Mouse (Mus musculus): Measurements from ENCODE around the gene Efhc1. TPM values are rescaled to one million over a fixed set of nuclear protein-coding genes. Genes with fewer than 3 reads are reported as not detected.
"Not testable (repeated sequence)": the region's sequence is repeated elsewhere in the genome, so short reads cannot be mapped to it uniquely, and the experiment has no call there.

The Efhc1 gene
- polyA plus RNA-seq, 1 experiment from 2014 or later = 10.6 TPM

- no peaks in the 10 kb centered on the region for H3K9me3 ChIP-seq (ENCODE audit: control insufficient read depth, low read length)
- H3K9ac ChIP-seq (ENCODE audit: low read depth, low read length) = no peak overlapping the region
- ATAC-seq (ENCODE audit: low read depth) (no peak), DNase-seq (ENCODE audit: low spot score) (no peak)
- no peak overlapping the region for H3K4me3 ChIP-seq (ENCODE audit: low read depth, low read length)
- H3K27ac ChIP-seq (replicated peaks; ENCODE audit: low read depth, low read length) = no peak overlapping the region
- 76% methylated on average over 6 of the region's 6 CpGs for WGBS
- H3K4me2 ChIP-seq (ENCODE audit: low read depth, low read length) = no peak overlapping the region
- peaks cover under 1% of the 10 kb centered on the region; the same call in 1 of the 2 replicates for H3K4me1 ChIP-seq (ENCODE audit: control insufficient read depth, insufficient read depth, low read length)
- no peaks in the 10 kb centered on the region for H3K36me3 ChIP-seq (ENCODE audit: control insufficient read depth, insufficient read depth, low read length)
- no peaks in the 10 kb centered on the region for H3K27me3 ChIP-seq (replicated peaks; ENCODE audit: control insufficient read depth, insufficient read depth, low read length)
Measured at GRCm38 (mm10) chr1:20917496-20918050, 33.9 kb upstream of the Efhc1 start.

- H3K9me3 ChIP-seq (ENCODE audit: control insufficient read depth, low read length) = no peaks in the 10 kb centered on the region
- ATAC-seq (ENCODE audit: low read depth) = no peak
Measured at GRCm38 (mm10) chr1:20919728-20920127, 31.7 kb upstream of the Efhc1 start.

GRCm38 (mm10) chr1:20921081-20921528, 30.3 kb upstream of the Efhc1 start:
- H3K27ac ChIP-seq (replicated peaks; ENCODE audit: low read depth, low read length) = no peak overlapping the region
- H3K4me2 ChIP-seq (ENCODE audit: low read depth, low read length) = no peak overlapping the region
- WGBS = 73% methylated on average over 10 of the region's 10 CpGs
- no peak for DNase-seq (ENCODE audit: low spot score)
- no peaks in the 10 kb centered on the region for H3K27me3 ChIP-seq (replicated peaks; ENCODE audit: control insufficient read depth, insufficient read depth, low read length)
- ATAC-seq (ENCODE audit: low read depth) = peak; percentile 76
- no peak overlapping the region for H3K9ac ChIP-seq (ENCODE audit: low read depth, low read length)
- peaks cover 11% of the 10 kb centered on the region for H3K4me1 ChIP-seq (ENCODE audit: control insufficient read depth, insufficient read depth, low read length)
- H3K4me3 ChIP-seq (ENCODE audit: low read depth, low read length) = no peak overlapping the region
- H3K36me3 ChIP-seq (ENCODE audit: control insufficient read depth, insufficient read depth, low read length) = no peaks in the 10 kb centered on the region
- H3K9me3 ChIP-seq (ENCODE audit: control insufficient read depth, low read length) = no peaks in the 10 kb centered on the region

More at GRCm38 (mm10) chr1:20919728-20920127, 31.7 kb upstream of the Efhc1 start:
- H3K4me2 ChIP-seq (ENCODE audit: low read depth, low read length) = no peak overlapping the region
- no peak overlapping the region for H3K9ac ChIP-seq (ENCODE audit: low read depth, low read length)
- 87% methylated on average over 2 of the region's 2 CpGs for WGBS
- H3K27me3 ChIP-seq (replicated peaks; ENCODE audit: control insufficient read depth, insufficient read depth, low read length) = no peaks in the 10 kb centered on the region
- no peak for DNase-seq (ENCODE audit: low spot score)
- no peaks in the 10 kb centered on the region for H3K36me3 ChIP-seq (ENCODE audit: control insufficient read depth, insufficient read depth, low read length)
- H3K4me1 ChIP-seq (ENCODE audit: control insufficient read depth, insufficient read depth, low read length) = peaks cover 11% of the 10 kb centered on the region
- H3K4me3 ChIP-seq (ENCODE audit: low read depth, low read length) = no peak overlapping the region
- no peak overlapping the region for H3K27ac ChIP-seq (replicated peaks; ENCODE audit: low read depth, low read length)

GRCm38 (mm10) chr1:20922612-20923399, 28.6 kb upstream of the Efhc1 start:
- WGBS = 34% methylated on average over 11 of the region's 11 CpGs
- no peaks in the 10 kb centered on the region for H3K27me3 ChIP-seq (replicated peaks; ENCODE audit: control insufficient read depth, insufficient read depth, low read length)
- no peak for ATAC-seq (ENCODE audit: low read depth)
- H3K4me3 ChIP-seq (ENCODE audit: low read depth, low read length) = 0 out of 2 replicates have a peak overlapping the region, but pooled peaks have one; percentile 4
- peaks cover 11% of the 10 kb centered on the region for H3K4me1 ChIP-seq (ENCODE audit: control insufficient read depth, insufficient read depth, low read length)
- H3K9me3 ChIP-seq (ENCODE audit: control insufficient read depth, low read length) = no peaks in the 10 kb centered on the region
- peak overlapping the region; percentile 24; the same call in 1 of the 2 replicates for H3K4me2 ChIP-seq (ENCODE audit: low read depth, low read length)
- H3K9ac ChIP-seq (ENCODE audit: low read depth, low read length) = no peak overlapping the region
- DNase-seq (ENCODE audit: low spot score) = peak; percentile 76
- peak overlapping the region; percentile 12; the same call in 1 of the 2 replicates for H3K27ac ChIP-seq (replicated peaks; ENCODE audit: low read depth, low read length)
- H3K36me3 ChIP-seq (ENCODE audit: control insufficient read depth, insufficient read depth, low read length) = no peaks in the 10 kb centered on the region

- 85% methylated on average over 7 of the region's 7 CpGs for WGBS
- peaks cover 11% of the 10 kb centered on the region for H3K4me1 ChIP-seq (ENCODE audit: control insufficient read depth, insufficient read depth, low read length)
- not testable (repeated sequence) for H3K27me3 ChIP-seq (replicated peaks; ENCODE audit: control insufficient read depth, insufficient read depth, low read length); H3K27ac ChIP-seq (replicated peaks; ENCODE audit: low read depth, low read length); H3K36me3 ChIP-seq (ENCODE audit: control insufficient read depth, insufficient read depth, low read length); DNase-seq (ENCODE audit: low spot score); H3K9me3 ChIP-seq (ENCODE audit: control insufficient read depth, low read length); H3K9ac ChIP-seq (ENCODE audit: low read depth, low read length); H3K4me3 ChIP-seq (ENCODE audit: low read depth, low read length); ATAC-seq (ENCODE audit: low read depth); H3K4me2 ChIP-seq (ENCODE audit: low read depth, low read length)
Measured at GRCm38 (mm10) chr1:20925324-20925723, 26.1 kb upstream of the Efhc1 start.

GRCm38 (mm10) chr1:20925926-20926325, 25.5 kb upstream of the Efhc1 start:
- ATAC-seq (ENCODE audit: low read depth) = no peak
- WGBS = 88% methylated on average over 4 of the region's 4 CpGs
- DNase-seq (ENCODE audit: low spot score) = no peak

GRCm38 (mm10) chr1:20926376-20926775, 25.1 kb upstream of the Efhc1 start:
- Histone ChIP-seq H3K9ac (ENCODE audit: low read depth, low read length) (no peak overlapping the region), H3K27me3 (replicated peaks; ENCODE audit: control insufficient read depth, insufficient read depth, low read length) (no peaks in the 10 kb centered on the region), H3K4me3 (ENCODE audit: low read depth, low read length) (no peak overlapping the region), H3K27ac (replicated peaks; ENCODE audit: low read depth, low read length) (no peak overlapping the region), H3K4me2 (ENCODE audit: low read depth, low read length) (no peak overlapping the region), H3K36me3 (ENCODE audit: control insufficient read depth, insufficient read depth, low read length) (no peaks in the 10 kb centered on the region), H3K4me1 (ENCODE audit: control insufficient read depth, insufficient read depth, low read length) (peaks cover 11% of the 10 kb centered on the region), H3K9me3 (ENCODE audit: control insufficient read depth, low read length) (no peaks in the 10 kb centered on the region)
- ATAC-seq (ENCODE audit: low read depth) = no peak
- no peak for DNase-seq (ENCODE audit: low spot score)
- 80% methylated on average over 3 of the region's 4 CpGs for WGBS

More at GRCm38 (mm10) chr1:20925926-20926325, 25.5 kb upstream of the Efhc1 start:
- Histone ChIP-seq H3K27ac (replicated peaks; ENCODE audit: low read depth, low read length) (no peak overlapping the region), H3K4me3 (ENCODE audit: low read depth, low read length) (no peak overlapping the region), H3K4me1 (ENCODE audit: control insufficient read depth, insufficient read depth, low read length) (peaks cover 11% of the 10 kb centered on the region), H3K36me3 (ENCODE audit: control insufficient read depth, insufficient read depth, low read length) (no peaks in the 10 kb centered on the region), H3K9me3 (ENCODE audit: control insufficient read depth, low read length) (no peaks in the 10 kb centered on the region), H3K27me3 (replicated peaks; ENCODE audit: control insufficient read depth, insufficient read depth, low read length) (no peaks in the 10 kb centered on the region), H3K4me2 (ENCODE audit: low read depth, low read length) (no peak overlapping the region), H3K9ac (ENCODE audit: low read depth, low read length) (no peak overlapping the region)

GRCm38 (mm10) chr1:20928487-20928886, 22.9 kb upstream of the Efhc1 start:
- DNase-seq (ENCODE audit: low spot score) = no peak
- 54% methylated on average over 4 of the region's 4 CpGs for WGBS
- Histone ChIP-seq H3K27me3 (replicated peaks; ENCODE audit: control insufficient read depth, insufficient read depth, low read length) (no peaks in the 10 kb centered on the region), H3K4me2 (ENCODE audit: low read depth, low read length) (no peak overlapping the region), H3K4me3 (ENCODE audit: low read depth, low read length) (no peak overlapping the region), H3K9me3 (ENCODE audit: control insufficient read depth, low read length) (no peaks in the 10 kb centered on the region), H3K4me1 (ENCODE audit: control insufficient read depth, insufficient read depth, low read length) (peaks cover 2% of the 10 kb centered on the region; the same call in 1 of the 2 replicates), H3K27ac (replicated peaks; ENCODE audit: low read depth, low read length) (no peak overlapping the region), H3K36me3 (ENCODE audit: control insufficient read depth, insufficient read depth, low read length) (no peaks in the 10 kb centered on the region; the same call in 1 of the 2 replicates), H3K9ac (ENCODE audit: low read depth, low read length) (no peak overlapping the region)
- no peak for ATAC-seq (ENCODE audit: low read depth)

Measured in embryonic facial prominence, embryonic 14.5 days (tissue).